Mouse (Mus musculus) MEL (cell line): ENCODE results near the gene Msrb2. TPM values are rescaled to one million over a fixed set of nuclear protein-coding genes. Genes with fewer than 3 reads are reported as not detected.

Experiments
- DNase-seq: peaks from one replicate; pipeline ENCODE4 v3.0.0; 2011; ENCODE audit warnings: low read depth, low spot score
- H3K27ac ChIP-seq: 2 replicates; pipeline ENCODE4 v1.5.1; 2012; ENCODE audit warnings: low read depth, mild to moderate bottlenecking, control low read depth, low read length, moderate library complexity; ENCODE audit not compliant: control insufficient read depth
- H3K27me3 ChIP-seq, 2 experiments: fragments of 150-350 bp in 1 of 2; sonication (generic) in 1 of 2; 2 replicates each; pipeline ENCODE4 v1.6.1; 2012; ENCODE audit warnings: low read length in 2 of 2, mild to moderate bottlenecking in 2 of 2, improper control_type of control experiment in 1 of 2, moderate library complexity in 1 of 2; ENCODE audit not compliant: insufficient read depth in 2 of 2, control insufficient read depth in 1 of 2
- H3K36me3 ChIP-seq, 2 experiments: 2 replicates each; pipeline ENCODE4 v1.6.1; 2012 to 2014; ENCODE audit warnings: low read length in 2 of 2, improper control_type of control experiment in 1 of 2, inconsistent platforms in 1 of 2, mild to moderate bottlenecking in 1 of 2; ENCODE audit not compliant: insufficient read depth in 2 of 2, control insufficient read depth in 1 of 2
- H3K4me1 ChIP-seq, 2 experiments: fragments of 150-350 bp in 1 of 2; sonication (generic) in 1 of 2; 2 replicates each; pipeline ENCODE4 v1.6.1; 2012; ENCODE audit warnings: low read length in 2 of 2, improper control_type of control experiment in 1 of 2, mild to moderate bottlenecking in 1 of 2; ENCODE audit not compliant: insufficient read depth in 2 of 2, control insufficient read depth in 1 of 2
- H3K4me3 ChIP-seq, 2 experiments: fragments of 150-350 bp in 1 of 2; sonication (generic) in 1 of 2; 2 replicates each; pipeline ENCODE4 v1.5.1; 2012; ENCODE audit warnings: low read depth in 2 of 2, low read length in 2 of 2, mild to moderate bottlenecking in 2 of 2, moderate library complexity in 2 of 2, control low read depth in 1 of 2, improper control_type of control experiment in 1 of 2; ENCODE audit not compliant: control insufficient read depth in 1 of 2, insufficient read depth in 1 of 2
- H3K79me2 ChIP-seq: 2 replicates; pipeline ENCODE4 v1.6.1; 2012; ENCODE audit warnings: mild to moderate bottlenecking, low read length, moderate library complexity; ENCODE audit not compliant: control insufficient read depth, poor library complexity, insufficient read depth
- H3K9ac ChIP-seq: 2 replicates; pipeline ENCODE4 v1.6.1; 2012; ENCODE audit warnings: low read depth, mild to moderate bottlenecking, control low read depth, low read length, moderate library complexity; ENCODE audit not compliant: control insufficient read depth, poor library complexity, severe bottlenecking
- H3K9me3 ChIP-seq: fragments of 150-350 bp; sonication (generic); replicated peaks from 2 replicates; pipeline ENCODE4 v1.6.1; 2012; ENCODE audit warnings: mild to moderate bottlenecking, low read length, improper control_type of control experiment, moderate library complexity; ENCODE audit not compliant: insufficient read depth
- CHD2 ChIP-seq: IDR thresholded peaks from 2 replicates; pipeline ENCODE4 v1.6.1; 2011; ENCODE audit warnings: low read length, improper control_type of control experiment
- CTCF ChIP-seq, 3 experiments: IDR thresholded peaks in 2 of 3; conservative IDR thresholded peaks in 1 of 3; 2 replicates each; pipeline ENCODE4 v1.5.1; 2011 to 2012; ENCODE audit warnings: low read length in 3 of 3, low read depth in 2 of 3, mild to moderate bottlenecking in 2 of 3, improper control_type of control experiment in 1 of 3, inconsistent platforms in 1 of 3, mixed read lengths in 1 of 3, moderate library complexity in 1 of 3; ENCODE audit not compliant: control insufficient read depth in 1 of 3, insufficient read depth in 1 of 3, poor library complexity in 1 of 3, severe bottlenecking in 1 of 3
- GATA1 ChIP-seq: IDR thresholded peaks from 2 replicates; pipeline ENCODE4 v1.6.1; 2011; ENCODE audit warnings: low read depth, low read length, improper control_type of control experiment
- HCFC1 ChIP-seq: IDR thresholded peaks from 2 replicates; pipeline ENCODE4 v1.6.1; 2012; ENCODE audit warnings: low read depth, mild to moderate bottlenecking, inconsistent platforms, low read length, improper control_type of control experiment, moderate library complexity
- JUND ChIP-seq: IDR thresholded peaks from 2 replicates; pipeline ENCODE4 v1.6.1; 2011; ENCODE audit warnings: low read depth, mild to moderate bottlenecking, improper control_type of control experiment, low read length
- KAT2A ChIP-seq: conservative IDR thresholded peaks from 2 replicates; pipeline ENCODE4 v1.6.1; 2012; ENCODE audit warnings: low read depth, low read length, improper control_type of control experiment, inconsistent platforms
- MAFK ChIP-seq: IDR thresholded peaks from 2 replicates; pipeline ENCODE4 v1.6.1; 2011; ENCODE audit warnings: low read depth, mild to moderate bottlenecking, low read length, improper control_type of control experiment, borderline replicate concordance
- MXI1 ChIP-seq: IDR thresholded peaks from 2 replicates; pipeline ENCODE4 v1.6.1; 2011; ENCODE audit warnings: mild to moderate bottlenecking, low read depth, low read length, improper control_type of control experiment
- MYB ChIP-seq: IDR thresholded peaks from 2 replicates; pipeline ENCODE4 v1.6.1; 2011; ENCODE audit warnings: mild to moderate bottlenecking, low read depth, low read length, improper control_type of control experiment
- POLR2AphosphoS5 ChIP-seq: IDR thresholded peaks from 2 replicates; pipeline ENCODE4 v1.6.1; 2012; ENCODE audit warnings: low read depth, borderline replicate concordance, mild to moderate bottlenecking, inconsistent platforms, low read length, moderate library complexity, mixed read lengths
- RAD21 ChIP-seq: IDR thresholded peaks from 2 replicates; pipeline ENCODE4 v1.6.1; 2011; ENCODE audit warnings: mild to moderate bottlenecking, low read depth, low read length, improper control_type of control experiment
- RCOR1 ChIP-seq: IDR thresholded peaks from 2 replicates; pipeline ENCODE4 v1.6.1; 2012; ENCODE audit warnings: low read depth, mild to moderate bottlenecking, inconsistent platforms, low read length, improper control_type of control experiment
- SIN3A ChIP-seq: IDR thresholded peaks from 2 replicates; pipeline ENCODE4 v1.6.1; 2012; ENCODE audit warnings: low read length, improper control_type of control experiment, inconsistent platforms
- SMC3 ChIP-seq: IDR thresholded peaks from 2 replicates; pipeline ENCODE4 v1.6.1; 2011; ENCODE audit warnings: low read depth, low read length, improper control_type of control experiment
- TAL1 ChIP-seq: IDR thresholded peaks from 2 replicates; pipeline ENCODE4 v1.6.1; 2012; ENCODE audit warnings: mild to moderate bottlenecking, inconsistent platforms, low read length, moderate library complexity, mixed read lengths
- TBP ChIP-seq: IDR thresholded peaks from 2 replicates; pipeline ENCODE4 v1.8.0; 2011; ENCODE audit warnings: low read depth, low read length, improper control_type of control experiment
- USF1 ChIP-seq: IDR thresholded peaks from 2 replicates; pipeline ENCODE4 v1.6.1; 2014; ENCODE audit warnings: low read depth, mild to moderate bottlenecking, inconsistent platforms, low read length, improper control_type of control experiment, moderate library complexity
- USF2 ChIP-seq, 2 experiments: IDR thresholded peaks; 2 replicates each; pipeline ENCODE4 v1.6.1; 2011 to 2012; ENCODE audit warnings: improper control_type of control experiment in 2 of 2, low read length in 2 of 2, borderline replicate concordance in 1 of 2, inconsistent platforms in 1 of 2, low read depth in 1 of 2, mild to moderate bottlenecking in 1 of 2; ENCODE audit not compliant: insufficient read depth in 1 of 2
- ZC3H11A ChIP-seq: IDR thresholded peaks from 2 replicates; pipeline ENCODE4 v1.6.1; 2012; ENCODE audit warnings: low read depth, mild to moderate bottlenecking, inconsistent platforms, low read length, improper control_type of control experiment
- ZNF384 ChIP-seq: IDR thresholded peaks from 2 replicates; pipeline ENCODE4 v1.6.1; 2012; ENCODE audit warnings: low read depth, mild to moderate bottlenecking, inconsistent platforms, low read length, improper control_type of control experiment
- polyA plus RNA-seq, 2 experiments: library from polyadenylated mRNA; stranded (reverse) in 1 of 2; unstranded in 1 of 2; fragments of >175 nt in 1 of 2; fragments of >200 nt in 1 of 2; gene quantifications; 2 replicates each; pipeline versions ENCODE4 v1.2.1 to v1.2.4; 2012; ENCODE audit warnings: low replicate concordance in 2 of 2, low read depth in 1 of 2; ENCODE audit not compliant: insufficient read length in 2 of 2, insufficient read depth in 1 of 2, missing spikeins in 1 of 2
- total RNA-seq: library from RNA; depleted of rRNA; stranded (reverse); fragments of 300-350 nt; gene quantifications from 2 replicates; pipeline ENCODE4 v1.2.3, GENCODE M21; 2012

Gene Msrb2
- total and polyA plus RNA-seq, 3 experiments, result 14.8 to 18.2 TPM; not detected in 1

DNA sequence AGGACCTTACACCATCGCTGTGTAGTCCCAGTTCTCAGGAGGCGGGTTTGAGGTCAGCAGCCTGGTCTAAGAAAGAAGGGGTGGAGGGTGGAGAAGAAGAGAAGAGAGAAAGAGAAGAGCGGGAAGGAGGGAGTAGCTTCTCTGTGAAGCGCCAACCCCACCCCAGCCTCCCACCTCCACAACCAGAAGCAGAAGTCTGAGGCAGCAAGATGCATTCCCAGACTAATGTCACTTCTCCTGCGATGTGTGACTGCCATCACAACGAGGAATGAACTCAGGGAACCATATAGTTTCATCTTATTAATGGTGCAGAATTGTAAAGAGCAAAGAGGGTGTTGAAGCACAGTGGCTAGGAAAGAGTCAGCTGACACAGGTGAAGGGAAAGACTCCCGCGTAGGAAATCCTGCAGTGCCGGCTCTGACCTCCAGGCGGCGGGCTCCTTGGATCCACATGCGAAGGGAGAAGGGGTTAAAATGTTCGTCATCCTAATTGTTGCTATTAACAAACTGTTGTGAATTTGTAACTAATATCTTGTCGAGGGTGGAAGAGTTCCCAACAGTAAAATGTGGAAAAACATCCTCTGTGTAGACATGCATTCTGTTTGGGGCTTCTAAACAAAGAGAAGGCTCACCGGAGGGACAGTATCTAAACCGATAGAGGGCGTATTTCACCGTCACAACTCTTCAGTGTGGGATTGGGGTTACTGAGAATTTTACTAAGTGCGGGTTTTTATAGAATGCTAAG is 43.2 kb downstream of the Msrb2 start:
- no peak overlapping the region for H3K9ac ChIP-seq

DNA sequence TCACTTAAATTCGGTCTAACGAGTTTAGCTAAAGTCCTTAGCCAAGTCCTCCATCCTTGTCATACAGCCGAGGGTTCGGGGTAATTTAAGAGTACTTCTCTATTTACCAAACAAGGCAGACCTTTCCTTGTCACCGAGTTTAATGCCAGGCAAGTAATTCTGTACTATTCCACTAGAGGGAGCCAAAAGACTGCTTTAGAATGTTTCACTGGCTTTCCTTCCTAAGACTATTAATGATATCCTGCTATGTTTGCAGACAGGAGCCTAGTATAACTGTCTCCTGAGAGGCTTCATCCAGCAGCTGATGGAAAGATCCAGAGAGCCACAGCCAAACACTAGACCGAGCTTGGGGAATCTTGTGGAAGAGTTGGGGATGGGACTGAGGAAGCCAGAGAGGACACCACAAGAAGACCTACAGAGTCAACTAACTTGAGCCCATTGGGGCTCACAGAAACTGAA is 43.9 kb downstream of the Msrb2 start:
- H3K9me3 ChIP-seq, result no peaks in the 10 kb centered on the region
- no peaks in the 10 kb centered on the region for H3K27me3 ChIP-seq
- TF ChIP-seq POLR2AphosphoS5, result no peak
- no peak for TF ChIP-seq MXI1
- TF ChIP-seq ZC3H11A, result peak; percentile 72
- peak; percentile 78 for TF ChIP-seq SMC3
- peak; percentile 27 to 88 (median 78); a peak in 5 of 6 replicates for TF ChIP-seq CTCF (IDR thresholded peaks at IDR 0.05 in 2 of 3, conservative IDR thresholded peaks at IDR 0.05 in 1 of 3; ENCODE audit: control insufficient read depth in 1 of 3, insufficient read depth in 1 of 3, low read depth in 2 of 3, low read length in 3 of 3, poor library complexity in 1 of 3, severe bottlenecking in 1 of 3)
- TF ChIP-seq MYB, result no peak
- peak; percentile 94 for TF ChIP-seq RAD21
- TF ChIP-seq, all 39 proteins: peak for 4
- H3K4me3 ChIP-seq, result peak overlapping the region; percentile 41 to 61
- H3K9ac ChIP-seq, result no peak overlapping the region
- H3K79me2 ChIP-seq, result no peaks in the 10 kb centered on the region
- no peak overlapping the region for H3K27ac ChIP-seq
- peak; percentile 90 for DNase-seq
- no peaks in the 10 kb centered on the region; a peak in 1 of 4 replicates for H3K36me3 ChIP-seq
- H3K4me1 ChIP-seq, result 0 out of 4 replicates have a peak, but pooled peaks cover 0 to 4% of the 10 kb centered on the region in 2 experiments

More for the DNA sequence above, 43.2 kb downstream of the Msrb2 start:
- H3K27ac ChIP-seq, result no peak overlapping the region
- H3K79me2 ChIP-seq, result no peaks in the 10 kb centered on the region
- TF ChIP-seq KAT2A (no peak), USF1 (peak; percentile 67), CTCF (IDR thresholded peaks at IDR 0.05 in 2 of 3, conservative IDR thresholded peaks at IDR 0.05 in 1 of 3; ENCODE audit: control insufficient read depth in 1 of 3, insufficient read depth in 1 of 3, low read depth in 2 of 3, low read length in 3 of 3, poor library complexity in 1 of 3, severe bottlenecking in 1 of 3) (peak; percentile 65 to 91 (median 91)), SIN3A (0 out of 2 replicates have a peak, but pooled peaks have one; percentile 28)
- H3K27me3 ChIP-seq, result no peaks in the 10 kb centered on the region
- no peaks in the 10 kb centered on the region; a peak in 1 of 4 replicates for H3K36me3 ChIP-seq
- DNase-seq, result peak; percentile 71
- H3K9me3 ChIP-seq, result no peaks in the 10 kb centered on the region
- H3K4me1 ChIP-seq, result 0 out of 4 replicates have a peak, but pooled peaks cover 0 to 4% of the 10 kb centered on the region in 2 experiments
- H3K4me3 ChIP-seq, result peak overlapping the region; percentile 41 to 61

DNA sequence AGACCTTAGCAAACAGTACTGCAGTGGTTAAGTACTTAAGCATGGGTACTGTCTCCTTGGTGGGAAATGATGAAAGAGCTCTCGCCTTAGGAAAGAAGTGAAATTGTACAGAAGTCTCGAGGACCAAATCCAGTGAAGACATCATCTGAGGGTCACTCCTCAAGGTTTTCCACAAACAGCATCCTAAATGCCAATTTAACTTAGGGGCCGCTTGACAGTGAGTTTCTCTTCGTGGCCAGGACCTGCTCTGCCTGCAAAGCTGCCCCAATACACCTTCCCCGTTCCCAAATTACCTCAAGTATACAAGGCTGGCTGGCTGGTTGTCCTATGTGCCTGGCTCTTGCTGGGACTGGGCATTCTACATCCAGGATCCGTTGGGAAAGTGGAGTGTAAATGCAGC is 44.8 kb downstream of the Msrb2 start:
- Histone ChIP-seq H3K9ac (no peak overlapping the region), H3K4me3 (no peak overlapping the region), H3K27me3 (no peaks in the 10 kb centered on the region; a peak in 1 of 4 replicates), H3K79me2 (no peaks in the 10 kb centered on the region), H3K4me1 (0 out of 4 replicates have a peak, but pooled peaks cover 0 to 4% of the 10 kb centered on the region in 2 experiments), H3K36me3 (no peaks in the 10 kb centered on the region; a peak in 1 of 4 replicates), H3K27ac (no peak overlapping the region), H3K9me3 (no peaks in the 10 kb centered on the region)
- TF ChIP-seq KAT2A, result no peak
- no peak for TF ChIP-seq ZNF384
- no peak for TF ChIP-seq USF2 (IDR thresholded peaks at IDR 0.05; ENCODE audit: borderline replicate concordance in 1 of 2, insufficient read depth in 1 of 2, low read depth in 1 of 2, low read length in 2 of 2)
- TF ChIP-seq CHD2, result no peak
- TF ChIP-seq MAFK, result no peak
- TF ChIP-seq JUND, result no peak
- no peak for TF ChIP-seq GATA1
- TF ChIP-seq CTCF (IDR thresholded peaks at IDR 0.05 in 2 of 3, conservative IDR thresholded peaks at IDR 0.05 in 1 of 3; ENCODE audit: control insufficient read depth in 1 of 3, insufficient read depth in 1 of 3, low read depth in 2 of 3, low read length in 3 of 3, poor library complexity in 1 of 3, severe bottlenecking in 1 of 3), result no peak
- TF ChIP-seq RCOR1, result no peak
- TF ChIP-seq TBP, result no peak
- TF ChIP-seq TAL1, result no peak
- TF ChIP-seq HCFC1, result no peak
- DNase-seq, result no peak
